Mouse (Mus musculus) intestine, postnatal 0 days (tissue): ENCODE measurements around the gene Ddit4. TPM values are rescaled to one million over a fixed set of nuclear protein-coding genes. Genes with fewer than 3 reads are reported as not detected.

Experiments used
- ATAC-seq: fragments of 200-750 bp; cut with Nextera tagmentation; 2 replicates; pipeline ENCODE4 v1.8.0; 2017; ENCODE audit warnings: mild to moderate bottlenecking, moderate TSS enrichment, moderate library complexity
- H3K27ac ChIP-seq: fragments of 300-500 bp; sonication (generic); 2 replicates; pipeline ENCODE4 v1.5.1; 2014; ENCODE audit warnings: mild to moderate bottlenecking, low read depth, low read length, moderate library complexity
- H3K27me3 ChIP-seq: fragments of 300-500 bp; sonication (generic); replicated peaks from 2 replicates; pipeline ENCODE4 v1.6.1; 2014; ENCODE audit warnings: low read length, mixed read lengths; ENCODE audit not compliant: control insufficient read depth, insufficient read depth
- H3K36me3 ChIP-seq: fragments of 300-500 bp; sonication (generic); 2 replicates; pipeline ENCODE4 v1.6.1; 2014; ENCODE audit warnings: mild to moderate bottlenecking, moderate library complexity; ENCODE audit not compliant: control insufficient read depth, insufficient read depth
- H3K4me1 ChIP-seq: fragments of 300-500 bp; sonication (generic); replicated peaks from 2 replicates; pipeline ENCODE4 v1.6.1; 2014; ENCODE audit warnings: antibody characterized with exemption, low read length, mixed read lengths; ENCODE audit not compliant: control insufficient read depth, insufficient read depth
- H3K4me2 ChIP-seq: fragments of 300-500 bp; sonication (generic); replicated peaks from 2 replicates; pipeline ENCODE4 v1.6.1; 2014; ENCODE audit warnings: low read depth, mild to moderate bottlenecking, moderate library complexity
- H3K4me3 ChIP-seq: fragments of 300-500 bp; sonication (generic); 2 replicates; pipeline ENCODE4 v1.5.1; 2014; ENCODE audit warnings: low read depth, low read length
- H3K9ac ChIP-seq: fragments of 300-500 bp; sonication (generic); 2 replicates; pipeline ENCODE4 v1.6.1; 2014; ENCODE audit warnings: mild to moderate bottlenecking, low read depth, low read length
- H3K9me3 ChIP-seq: fragments of 300-500 bp; sonication (generic); 2 replicates; pipeline ENCODE4 v1.6.1; 2016; ENCODE audit warnings: mixed run types; ENCODE audit not compliant: control insufficient read depth
- CTCF ChIP-seq: sonication (generic); IDR thresholded peaks from 2 replicates; pipeline ENCODE4 v1.5.1; 2016; ENCODE audit warnings: low read depth, mild to moderate bottlenecking, control low read depth, antibody characterized with exemption, moderate library complexity
- WGBS: fragments of 180-500 bp; shearing (Covaris S2); extraction: QIAGEN DNeasy Blood & Tissue Kit; methylation state at CpG from one replicate; pipeline ENCODE4 v1.1.7; 2014; 5-methylcytosine and 5-hydroxymethylcytosine counted together
- polyA plus RNA-seq: library from polyadenylated mRNA; unstranded; fragments of >200 nt; fragmentation: Nextera tagmentation; extraction: Ambion mirVana; gene quantifications from 2 replicates; pipeline ENCODE4 v1.2.1, GENCODE M21; 2015

The Ddit4 gene
- polyA plus RNA-seq, 1 experiment from 2014 or later, result 17.8 TPM

- no peaks in the 10 kb centered on the region for H3K9me3 ChIP-seq
- H3K4me3 ChIP-seq, result no peak overlapping the region
- no peak for ATAC-seq
- no peak overlapping the region for H3K9ac ChIP-seq
- 54% methylated on average over 7 of the region's 7 CpGs for WGBS
- H3K36me3 ChIP-seq, result no peaks in the 10 kb centered on the region
- H3K4me2 ChIP-seq, result peak overlapping the region; percentile 14; the same call in 1 of the 2 replicates
- no peaks in the 10 kb centered on the region for H3K27me3 ChIP-seq
- peak overlapping the region; percentile 46; the same call in 1 of the 2 replicates for H3K27ac ChIP-seq
- no peak for TF ChIP-seq CTCF
- H3K4me1 ChIP-seq, result peaks cover 12% of the 10 kb centered on the region; the same call in 1 of the 2 replicates
Measured at GRCm38 (mm10) chr10:59908776-59909315, 42.8 kb downstream of the Ddit4 start.

GRCm38 (mm10) chr10:59907695-59908299 is 43.8 kb downstream of the Ddit4 start:
- ATAC-seq, result peak; percentile 53
- Histone ChIP-seq H3K4me2 (no peak overlapping the region), H3K27me3 (no peaks in the 10 kb centered on the region), H3K9ac (peak overlapping the region; percentile 17; the same call in 1 of the 2 replicates), H3K9me3 (no peaks in the 10 kb centered on the region), H3K4me1 (peaks cover 12% of the 10 kb centered on the region; the same call in 1 of the 2 replicates), H3K4me3 (no peak overlapping the region), H3K27ac (peak overlapping the region; percentile 62), H3K36me3 (no peaks in the 10 kb centered on the region)
- TF ChIP-seq CTCF, result no peak
- WGBS, result 25% methylated on average over 7 of the region's 7 CpGs

DNA sequence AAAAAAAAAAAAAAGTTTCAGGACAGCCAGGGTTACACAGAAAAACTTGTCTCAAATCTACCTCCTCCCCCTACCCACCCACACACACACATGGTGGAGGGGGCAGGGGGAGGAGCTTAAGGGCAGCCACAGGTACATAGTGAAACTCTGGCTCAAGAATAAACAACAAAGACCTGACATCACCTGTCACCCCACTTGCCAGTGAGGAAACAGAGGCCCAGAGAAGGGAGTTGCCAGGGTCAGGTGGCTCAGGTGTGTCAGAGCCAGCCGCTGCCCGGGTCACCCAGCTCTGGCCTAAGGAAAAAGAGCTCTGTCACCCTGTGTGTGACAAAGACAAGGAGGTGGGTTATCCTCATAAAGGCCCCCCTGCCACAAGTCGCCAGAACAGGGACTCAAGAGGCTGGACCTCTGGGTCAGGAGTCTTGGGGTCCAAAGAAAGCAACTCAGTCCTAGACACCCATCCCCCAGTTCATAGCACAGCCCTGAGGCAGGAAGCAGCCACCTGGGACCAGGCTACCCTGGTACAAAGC is 44.5 kb downstream of the Ddit4 start:
- Histone ChIP-seq H3K4me2 (no peak overlapping the region), H3K27me3 (no peaks in the 10 kb centered on the region), H3K9ac (peak overlapping the region; percentile 17; the same call in 1 of the 2 replicates), H3K36me3 (no peaks in the 10 kb centered on the region), H3K27ac (peak overlapping the region; percentile 62), H3K9me3 (no peaks in the 10 kb centered on the region), H3K4me3 (no peak overlapping the region), H3K4me1 (peaks cover 12% of the 10 kb centered on the region; the same call in 1 of the 2 replicates)
- peak; percentile 34 for ATAC-seq
- 24% methylated on average over 3 of the region's 3 CpGs for WGBS
- TF ChIP-seq CTCF, result no peak

DNA sequence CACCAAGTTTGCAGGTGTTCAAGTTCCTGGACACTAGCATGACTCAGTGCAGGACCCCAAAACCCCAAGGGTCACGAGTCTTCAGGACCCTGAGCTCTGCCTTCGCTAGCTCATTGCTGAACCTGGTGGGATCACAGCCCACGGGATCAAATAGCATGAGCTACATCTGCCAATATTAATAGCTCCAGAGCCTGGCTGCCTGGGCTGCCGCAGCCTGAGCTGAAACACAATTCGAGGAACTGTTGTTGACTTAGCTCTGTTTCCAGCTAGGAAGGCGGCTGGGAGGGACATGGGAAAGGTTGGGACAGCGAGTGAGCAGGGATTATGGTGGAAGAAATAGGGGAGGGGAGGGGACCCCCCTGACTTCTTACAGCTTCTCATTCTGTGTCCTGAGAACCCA is 48.5 kb downstream of the Ddit4 start:
- Histone ChIP-seq H3K36me3 (peaks cover under 1% of the 10 kb centered on the region; the same call in 1 of the 2 replicates), H3K4me1 (0 out of 2 replicates have a peak, but pooled peaks cover 3% of the 10 kb centered on the region), H3K9me3 (no peaks in the 10 kb centered on the region), H3K27me3 (no peaks in the 10 kb centered on the region), H3K27ac (no peak overlapping the region), H3K4me2 (no peak overlapping the region), H3K9ac (no peak overlapping the region), H3K4me3 (no peak overlapping the region)
- no peak for ATAC-seq
- TF ChIP-seq CTCF, result no peak
- WGBS, result 55% methylated on average over 7 of the region's 7 CpGs

DNA sequence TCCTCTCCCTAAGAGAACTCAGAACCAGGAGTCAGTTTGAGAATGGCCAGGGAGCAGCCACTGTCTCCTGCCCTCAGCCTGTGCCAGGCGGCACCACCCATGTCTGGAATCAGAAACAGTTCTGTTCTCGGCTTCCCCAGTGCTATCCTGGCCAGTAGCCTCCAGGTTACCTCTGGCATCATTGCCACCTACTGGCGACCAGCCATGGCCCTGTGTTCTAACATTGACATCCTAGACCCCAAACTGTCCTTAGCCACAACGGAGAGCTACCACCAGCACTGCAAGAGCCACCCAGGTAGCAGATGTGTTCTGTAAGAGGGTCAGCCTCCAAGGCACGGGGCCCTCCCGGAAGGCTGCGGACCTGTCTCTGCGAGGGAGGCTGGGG is 49.0 kb downstream of the Ddit4 start:
- Histone ChIP-seq H3K27ac (no peak overlapping the region), H3K4me1 (0 out of 2 replicates have a peak, but pooled peaks cover 3% of the 10 kb centered on the region)
- WGBS, result 60% methylated on average over 8 of the region's 8 CpGs

DNA sequence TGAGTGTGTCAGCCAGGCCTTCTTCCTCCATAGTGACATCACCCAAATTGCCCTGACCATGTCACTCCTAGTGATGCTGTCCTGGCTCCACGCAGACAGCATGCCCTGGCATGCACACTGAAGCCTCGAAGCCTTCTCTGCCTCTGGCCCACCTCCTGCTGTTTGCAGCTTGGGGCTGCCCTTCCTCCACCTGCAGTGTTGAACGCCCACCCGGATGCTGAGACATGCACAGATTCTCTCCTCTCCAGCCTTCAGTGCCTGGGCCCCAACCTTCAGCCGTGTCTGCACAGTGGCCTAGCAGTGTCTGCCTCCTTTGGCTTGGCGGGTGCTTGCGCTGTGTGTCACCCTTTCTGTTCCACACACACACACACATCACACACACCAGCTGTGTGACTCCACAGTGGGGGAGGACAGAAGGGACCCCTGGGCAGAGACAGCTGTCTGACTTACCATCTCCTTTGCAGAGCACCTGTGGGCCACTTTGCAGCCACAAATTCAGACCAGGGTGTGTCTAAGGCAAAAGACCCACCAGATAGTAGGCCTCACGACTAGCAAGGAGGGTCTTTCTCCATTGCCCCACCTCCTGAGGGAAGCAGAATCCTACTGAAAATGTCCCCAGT is 49.5 kb downstream of the Ddit4 start:
- Histone ChIP-seq H3K4me1 (0 out of 2 replicates have a peak, but pooled peaks cover 3% of the 10 kb centered on the region), H3K4me2 (no peak overlapping the region), H3K9ac (no peak overlapping the region), H3K27ac (no peak overlapping the region), H3K36me3 (peaks cover 12% of the 10 kb centered on the region), H3K9me3 (no peaks in the 10 kb centered on the region), H3K4me3 (no peak overlapping the region), H3K27me3 (no peaks in the 10 kb centered on the region)
- TF ChIP-seq CTCF, result no peak
- whole genome bisulfite sequencing, result 73% methylated on average over 8 of the region's 8 CpGs
- no peak for ATAC-seq

More for the DNA sequence above, 49.0 kb downstream of the Ddit4 start:
- no peak for TF ChIP-seq CTCF
- Histone ChIP-seq H3K4me2 (no peak overlapping the region), H3K9me3 (no peaks in the 10 kb centered on the region), H3K4me3 (no peak overlapping the region), H3K27me3 (no peaks in the 10 kb centered on the region), H3K9ac (no peak overlapping the region), H3K36me3 (peaks cover 7% of the 10 kb centered on the region; the same call in 1 of the 2 replicates)
- no peak for ATAC-seq
